In the genomic region with DNA sequence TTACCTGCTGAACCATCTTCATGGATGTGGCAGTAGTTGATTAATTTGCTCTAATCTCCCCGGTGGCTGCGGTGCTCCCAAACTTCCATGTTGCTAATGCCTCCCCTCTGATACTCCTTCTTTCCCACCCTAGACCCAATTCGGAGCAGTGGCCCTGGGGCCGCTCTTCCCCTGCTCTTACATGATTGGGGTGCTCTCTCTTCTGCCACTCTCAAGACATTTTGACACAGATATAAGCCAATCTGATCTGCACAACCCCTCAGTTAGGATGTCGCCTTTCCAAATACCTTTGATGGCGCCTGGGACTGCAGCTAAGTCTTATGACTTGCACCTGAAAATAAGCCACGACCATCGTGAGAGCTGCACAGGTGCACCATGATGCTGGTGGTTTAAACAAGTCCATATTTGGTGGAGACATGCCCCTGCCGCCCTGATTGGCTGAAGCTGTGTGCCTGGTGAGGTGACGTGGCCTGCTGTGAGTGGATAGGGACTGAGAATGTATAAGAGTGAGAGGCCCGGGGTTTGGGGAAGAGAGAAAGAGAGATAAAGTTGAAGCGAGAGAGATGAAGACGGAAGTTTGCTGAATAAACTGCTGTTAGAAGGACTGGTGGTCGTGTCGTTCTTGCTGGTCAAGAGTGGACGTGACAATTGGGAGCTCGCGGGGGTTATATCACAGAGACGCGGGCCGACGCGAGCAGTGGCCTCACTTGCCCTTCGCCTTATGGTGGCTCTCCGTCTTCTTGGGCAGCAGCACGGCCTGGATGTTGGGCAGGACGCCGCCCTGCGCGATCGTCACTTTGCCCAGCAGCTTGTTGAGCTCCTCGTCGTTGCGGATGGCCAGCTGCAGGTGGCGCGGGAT, we compare ENCODE assay signal across 8 mouse cellular contexts. TPM values are rescaled to one million over a fixed set of nuclear protein-coding genes. Genes with fewer than 3 reads are reported as not detected.
DNase-seq lines count a peak whose midpoint lies in the region; ATAC-seq and TF ChIP-seq lines count a peak whose summit lies in the region.
"Not testable (repeated sequence)": the region's sequence is repeated elsewhere in the genome, so short reads cannot be mapped to it uniquely, and the experiment has no call there.

No protein-coding gene starts in this region.

- peak overlapping the region; percentile 28; the same call in 1 of the 2 replicates for H3K4me3 ChIP-seq in embryonic facial prominence, embryonic 14.5 days (ENCODE audit: low read depth, low read length)
- H3K4me3 ChIP-seq in gastrocnemius, adult 2 months, result peak overlapping the region; percentile 68
- peak overlapping the region; percentile 25 for H3K4me3 ChIP-seq in hindbrain, embryonic 12.5 days
- 0 out of 2 replicates have a peak overlapping the region, but pooled peaks have one; percentile 18 for H3K4me3 ChIP-seq in kidney, postnatal 0 days (replicated peaks; ENCODE audit: low read depth, low read length)
- H3K4me3 ChIP-seq in liver, embryonic 14.5 days (ENCODE audit: insufficient read depth in 1 of 2, low read depth in 2 of 2, low read length in 2 of 2), result not testable (repeated sequence)
- H3K4me3 ChIP-seq in midbrain, embryonic 12.5 days, result peak overlapping the region; percentile 28
- H3K4me3 ChIP-seq in small intestine, adult 2 months (ENCODE audit: low read depth, low read length), result peak overlapping the region; percentile 39

- WGBS in embryonic facial prominence, embryonic 14.5 days, result 84% methylated on average over 13 of the region's 36 CpGs
- 49% methylated on average over 30 of the region's 36 CpGs for WGBS in hindbrain, embryonic 12.5 days
- WGBS in kidney, postnatal 0 days, result 44% methylated on average over 29 of the region's 36 CpGs
- WGBS in liver, embryonic 14.5 days (ENCODE audit: insufficient replicate concordance), result 28% methylated on average over 26 of the region's 36 CpGs
- WGBS in midbrain, embryonic 12.5 days, result 46% methylated on average over 31 of the region's 36 CpGs
- WGBS in small intestine, adult 2 months, result 35% methylated on average over 35 of the region's 36 CpGs

- TF ChIP-seq POLR2A in small intestine, adult 2 months (IDR thresholded peaks at IDR 0.05; ENCODE audit: low read depth, low read length), result not testable (repeated sequence)

- not testable (repeated sequence) for H3K9ac ChIP-seq in embryonic facial prominence, embryonic 14.5 days (ENCODE audit: low read depth, low read length); hindbrain, embryonic 12.5 days; kidney, postnatal 0 days (ENCODE audit: low read depth, low read length); liver, embryonic 14.5 days (replicated peaks)
- 0 out of 2 replicates have a peak overlapping the region, but pooled peaks have one; percentile 24 for H3K9ac ChIP-seq in midbrain, embryonic 12.5 days (replicated peaks)

- TF ChIP-seq CTCF in gastrocnemius, adult 2 months (IDR thresholded peaks at IDR 0.05), result peak; percentile 25
- TF ChIP-seq CTCF in kidney, postnatal 0 days (IDR thresholded peaks at IDR 0.05; ENCODE audit: low read depth), result 0 out of 2 replicates have a peak, but pooled peaks have one; percentile 30
- TF ChIP-seq CTCF in liver, embryonic 14.5 days (IDR thresholded peaks at IDR 0.05; ENCODE audit: low read depth); small intestine, adult 2 months (IDR thresholded peaks at IDR 0.05; ENCODE audit: extremely low read depth, insufficient read length, insufficient replicate concordance, low read depth, low read length): not testable (repeated sequence)

- TF ChIP-seq EP300 in liver, embryonic 14.5 days (IDR thresholded peaks at IDR 0.05; ENCODE audit: low read depth), result not testable (repeated sequence)

- peak; percentile 50; the same call in 1 of the 2 replicates for ATAC-seq in embryonic facial prominence, embryonic 14.5 days (ENCODE audit: low read depth)
- ATAC-seq in hindbrain, embryonic 12.5 days (ENCODE audit: low FRiP score), result peak; percentile 35; the same call in 1 of the 2 replicates
- not testable (repeated sequence) for ATAC-seq in kidney, postnatal 0 days (replicated peaks; ENCODE audit: low FRiP score, low read depth)
- ATAC-seq in liver, embryonic 14.5 days (ENCODE audit: insufficient read depth), result peak; percentile 87
- peak; percentile 66 for ATAC-seq in midbrain, embryonic 12.5 days (ENCODE audit: low FRiP score, low read depth)

- H3K4me2 ChIP-seq in embryonic facial prominence, embryonic 14.5 days (ENCODE audit: low read depth, low read length), result peak overlapping the region; percentile 50
- peak overlapping the region; percentile 51 for H3K4me2 ChIP-seq in hindbrain, embryonic 12.5 days (replicated peaks)
- H3K4me2 ChIP-seq in kidney, postnatal 0 days (ENCODE audit: low read length), result peak overlapping the region; percentile 52
- peak overlapping the region; percentile 34; the same call in 1 of the 2 replicates for H3K4me2 ChIP-seq in liver, embryonic 14.5 days (ENCODE audit: low read depth)
- H3K4me2 ChIP-seq in midbrain, embryonic 12.5 days (replicated peaks), result peak overlapping the region; percentile 51

- not testable (repeated sequence) for H3K9me3 ChIP-seq in embryonic facial prominence, embryonic 14.5 days (ENCODE audit: control insufficient read depth, low read length); hindbrain, embryonic 12.5 days (replicated peaks); kidney, postnatal 0 days (replicated peaks; ENCODE audit: low read length); liver, embryonic 14.5 days (ENCODE audit: control insufficient read depth, low read length); midbrain, embryonic 12.5 days

- H3K27me3 ChIP-seq in embryonic facial prominence, embryonic 14.5 days (replicated peaks; ENCODE audit: control insufficient read depth, insufficient read depth, low read length); hindbrain, embryonic 12.5 days; kidney, postnatal 0 days (ENCODE audit: insufficient read depth, low read length); liver, embryonic 14.5 days (ENCODE audit: control insufficient read depth, insufficient read depth, low read length); midbrain, embryonic 12.5 days; small intestine, adult 2 months (ENCODE audit: control insufficient read depth, insufficient read depth, low read length): not testable (repeated sequence)

- peak; percentile 30 for DNase-seq in ES-CJ7 (ENCODE audit: low read depth, low spot score)
- DNase-seq in embryonic facial prominence, embryonic 14.5 days (ENCODE audit: low spot score); gastrocnemius, adult 2 months; kidney, postnatal 0 days (ENCODE audit: low spot score); liver, embryonic 14.5 days (ENCODE audit: low read depth in 3 of 3, low spot score in 3 of 3): not testable (repeated sequence)

- intact Hi-C loops in gastrocnemius, adult 2 months (cut with DNase I), result not testable (repeated sequence)

- H3K4me1 ChIP-seq in embryonic facial prominence, embryonic 14.5 days (ENCODE audit: control insufficient read depth, insufficient read depth, low read length); hindbrain, embryonic 12.5 days; kidney, postnatal 0 days (replicated peaks; ENCODE audit: insufficient read depth, low read length); liver, embryonic 14.5 days (replicated peaks; ENCODE audit: control insufficient read depth in 2 of 2, insufficient read depth in 2 of 2, low read length in 1 of 2); midbrain, embryonic 12.5 days; small intestine, adult 2 months (ENCODE audit: control insufficient read depth, insufficient read depth, insufficient read length, low read length): not testable (repeated sequence)

- not testable (repeated sequence) for H3K27ac ChIP-seq in embryonic facial prominence, embryonic 14.5 days (replicated peaks; ENCODE audit: low read depth, low read length); hindbrain, embryonic 12.5 days; kidney, postnatal 0 days; liver, embryonic 14.5 days; midbrain, embryonic 12.5 days (replicated peaks); small intestine, adult 2 months (ENCODE audit: insufficient read depth, low read depth, low read length)
- peak overlapping the region; percentile 81 for H3K27ac ChIP-seq in gastrocnemius, adult 2 months

- H3K36me3 ChIP-seq in embryonic facial prominence, embryonic 14.5 days (ENCODE audit: control insufficient read depth, insufficient read depth, low read length); hindbrain, embryonic 12.5 days; kidney, postnatal 0 days (ENCODE audit: insufficient read depth, low read length); liver, embryonic 14.5 days (replicated peaks; ENCODE audit: control insufficient read depth, insufficient read depth, low read depth); midbrain, embryonic 12.5 days; small intestine, adult 2 months (ENCODE audit: control insufficient read depth, insufficient read depth, low read length): not testable (repeated sequence)

RNA-seq across cellular contexts. Expression of gene Nxnl2, which starts 31.4 kb away (rescaled TPM):
- polyA plus RNA-seq in embryonic facial prominence, embryonic 14.5 days (2014; fragmentation: Nextera tagmentation; extraction: Ambion mirVana), result 1.6 and 2.4 TPM in 2 replicates
- total RNA-seq in gastrocnemius, adult 2 months (2021), result under 1 TPM in 1 of 2 experiments, not detected in 1; 0.23 TPM
- 2.0 and 2.5 TPM in 2 replicates for polyA plus RNA-seq in hindbrain, embryonic 12.5 days (2016; fragmentation: Nextera tagmentation; extraction: Ambion mirVana)
- polyA plus RNA-seq in kidney, postnatal 0 days (2015; fragmentation: Nextera tagmentation; extraction: Ambion mirVana), result 2.3 and 2.5 TPM in 2 replicates
- 0.04 and 0.13 TPM in 2 replicates for polyA plus RNA-seq in liver, embryonic 14.5 days (2012; rRNA removed)
- not detected in 2 replicates for polyA plus RNA-seq in liver, embryonic 14.5 days (2014; fragmentation: Nextera tagmentation; extraction: Ambion mirVana)
- polyA plus RNA-seq in midbrain, embryonic 12.5 days (2016; fragmentation: Nextera tagmentation; extraction: Ambion mirVana), result 0.75 and 0.77 TPM in 2 replicates
- polyA plus RNA-seq in small intestine, adult 2 months (2012; rRNA removed), result 1.5 and 1.7 TPM in 2 replicates
